Mouse (Mus musculus): Measurements from ENCODE around the gene Fsip1. TPM values are rescaled to one million over a fixed set of nuclear protein-coding genes. Genes with fewer than 3 reads are reported as not detected.

Gene Fsip1
- total and polyA plus RNA-seq, 3 experiments = 0.17 to 0.49 (median 0.47) TPM

DNA sequence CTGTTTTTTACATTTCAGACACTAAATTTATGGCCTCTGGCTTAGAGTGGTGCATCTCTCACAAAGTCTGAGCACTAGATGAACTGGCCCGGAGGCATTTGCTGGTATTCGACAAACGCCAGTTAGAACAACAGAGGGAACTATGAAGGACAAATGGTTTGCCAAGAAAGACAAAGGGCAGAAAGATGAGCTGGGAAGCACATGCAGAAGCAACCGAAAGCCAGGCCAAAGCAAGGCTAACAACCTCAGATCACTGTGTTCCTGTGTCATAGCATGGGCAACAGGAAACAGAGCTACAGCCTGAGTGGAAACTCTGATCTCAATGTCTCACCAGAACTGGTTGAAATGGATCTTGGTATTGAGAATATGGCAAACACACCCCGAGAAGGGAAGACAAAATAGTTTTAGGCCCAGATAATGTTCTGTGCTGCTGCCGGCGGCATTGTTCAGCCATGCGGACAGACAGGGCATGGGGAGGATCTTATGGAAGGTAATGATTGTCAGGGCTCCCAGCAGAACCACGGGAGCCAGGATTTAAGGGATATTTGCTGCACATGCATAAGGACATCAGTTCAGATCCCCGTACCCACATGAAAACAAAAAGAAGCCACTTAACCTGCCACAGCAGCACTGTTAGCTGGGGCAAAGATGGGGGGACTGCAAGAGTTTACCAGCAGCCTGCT lies 169.6 kb downstream of the Fsip1 start:
- no peak overlapping the region for H3K27ac ChIP-seq (ENCODE audit: insufficient read depth, low read depth)
- no peak overlapping the region for H3K9ac ChIP-seq (ENCODE audit: insufficient read depth, low read depth)
- H3K27me3 ChIP-seq (replicated peaks) = no peaks in the 10 kb centered on the region
- H3K36me3 ChIP-seq (replicated peaks in 1 of 2; ENCODE audit: control insufficient read depth in 1 of 2, insufficient read depth in 1 of 2, low read length in 1 of 2) = no peaks in the 10 kb centered on the region
- no peak overlapping the region for H3K4me2 ChIP-seq (ENCODE audit: insufficient read depth, low read depth, poor library complexity, severe bottlenecking)
- TF ChIP-seq MAZ (IDR thresholded peaks at IDR 0.05; ENCODE audit: low read depth, low read length) = no peak
- TF ChIP-seq MYC (IDR thresholded peaks at IDR 0.05; ENCODE audit: low read depth, low read length) = no peak
- TF ChIP-seq MAX (IDR thresholded peaks at IDR 0.05; ENCODE audit: low read length) = no peak
- no peak for TF ChIP-seq ZKSCAN1 (IDR thresholded peaks at IDR 0.05; ENCODE audit: borderline replicate concordance, low read depth, low read length)
- TF ChIP-seq GABPA (IDR thresholded peaks at IDR 0.05; ENCODE audit: insufficient replicate concordance, low read depth, low read length) = no peak
- TF ChIP-seq NRF1 (IDR thresholded peaks at IDR 0.05; ENCODE audit: low read depth, low read length) = no peak
- no peak for TF ChIP-seq RAD21 (IDR thresholded peaks at IDR 0.05; ENCODE audit: low read depth, low read length)
- no peak for TF ChIP-seq CHD2 (IDR thresholded peaks at IDR 0.05; ENCODE audit: low read length)
- no peaks in the 10 kb centered on the region for H3K79me2 ChIP-seq (replicated peaks; ENCODE audit: control insufficient read depth, extremely low read depth, insufficient read depth, poor library complexity, severe bottlenecking)
- in situ Hi-C loops (cut with MboI; ENCODE audit: low pct_ligation_motif_present, low pct_unique_long_range_greater_than_20kb, low sequenced_read_pairs) (no loop called here), dilution Hi-C loops (cut with MboI; ENCODE audit: extremely low pct_ligation_motif_present, extremely low pct_unique_long_range_greater_than_20kb, low sequenced_read_pairs) (no loop called here)
- DNase-seq (ENCODE audit: extremely low read depth) = no peak
- H3K4me1 ChIP-seq (ENCODE audit: control insufficient read depth in 1 of 2, insufficient read depth in 2 of 2) = peaks cover 0 to 5% of the 10 kb centered on the region in 2 experiments; a peak in 1 of 4 replicates
- no peaks in the 10 kb centered on the region for H3K9me3 ChIP-seq (replicated peaks; ENCODE audit: low read length)
- H3K4me3 ChIP-seq (replicated peaks in 1 of 3; ENCODE audit: low read depth in 2 of 3, low read length in 2 of 3, poor library complexity in 1 of 3) = no peak overlapping the region

DNA sequence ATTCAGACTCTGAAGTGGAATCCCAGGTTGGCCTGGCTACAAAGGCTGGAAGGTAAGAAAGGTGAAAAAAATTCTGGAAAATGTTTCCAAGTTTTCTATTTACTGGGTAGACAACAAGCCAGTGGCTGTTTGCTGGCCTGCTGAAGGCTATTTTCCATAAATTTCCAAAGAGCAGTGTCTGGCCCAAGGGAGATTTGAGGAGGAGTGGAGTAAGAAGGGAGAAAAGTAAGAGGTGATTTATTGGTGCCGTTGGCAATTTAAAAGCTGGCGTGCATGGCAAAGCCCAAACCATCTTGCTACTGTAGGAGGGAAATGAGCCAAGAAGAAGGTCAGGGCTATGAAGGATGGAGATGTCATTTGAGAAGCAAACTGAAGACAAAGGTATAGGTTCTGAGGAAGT lies 171.1 kb downstream of the Fsip1 start:
- Histone ChIP-seq H3K9ac (ENCODE audit: insufficient read depth, low read depth) (no peak overlapping the region), H3K27ac (ENCODE audit: insufficient read depth, low read depth) (no peak overlapping the region), H3K4me1 (ENCODE audit: control insufficient read depth in 1 of 2, insufficient read depth in 2 of 2) (peaks cover 0 to 6% of the 10 kb centered on the region in 2 experiments; a peak in 1 of 4 replicates), H3K4me2 (ENCODE audit: insufficient read depth, low read depth, poor library complexity, severe bottlenecking) (no peak overlapping the region), H3K79me2 (replicated peaks; ENCODE audit: control insufficient read depth, extremely low read depth, insufficient read depth, poor library complexity, severe bottlenecking) (no peaks in the 10 kb centered on the region), H3K36me3 (replicated peaks in 1 of 2; ENCODE audit: control insufficient read depth in 1 of 2, insufficient read depth in 1 of 2, low read length in 1 of 2) (no peaks in the 10 kb centered on the region), H3K27me3 (replicated peaks) (no peaks in the 10 kb centered on the region), H3K9me3 (replicated peaks; ENCODE audit: low read length) (no peaks in the 10 kb centered on the region), H3K4me3 (replicated peaks in 1 of 3; ENCODE audit: low read depth in 2 of 3, low read length in 2 of 3, poor library complexity in 1 of 3) (no peak overlapping the region)
- dilution Hi-C loops (cut with MboI; ENCODE audit: extremely low pct_ligation_motif_present, extremely low pct_unique_long_range_greater_than_20kb, low sequenced_read_pairs) (no loop called here), in situ Hi-C loops (cut with MboI; ENCODE audit: low pct_ligation_motif_present, low pct_unique_long_range_greater_than_20kb, low sequenced_read_pairs) (no loop called here)
- TF ChIP-seq PAX5 (IDR thresholded peaks at IDR 0.05; ENCODE audit: low read length) (no peak), KAT2A (IDR thresholded peaks at IDR 0.05; ENCODE audit: insufficient replicate concordance, low read length) (no peak), EP300 (IDR thresholded peaks at IDR 0.05; ENCODE audit: low read length) (no peak), MAFK (IDR thresholded peaks at IDR 0.05; ENCODE audit: insufficient replicate concordance, low read length) (no peak), CHD2 (IDR thresholded peaks at IDR 0.05; ENCODE audit: low read length) (no peak), UBTF (IDR thresholded peaks at IDR 0.05; ENCODE audit: low read depth, low read length) (no peak), ZC3H11A (IDR thresholded peaks at IDR 0.05; ENCODE audit: low read depth, low read length) (no peak), JUN (IDR thresholded peaks at IDR 0.05; ENCODE audit: insufficient read depth, low read depth, low read length) (no peak), ZNF384 (IDR thresholded peaks at IDR 0.05; ENCODE audit: low read depth, low read length) (no peak), BHLHE40 (IDR thresholded peaks at IDR 0.05; ENCODE audit: low read depth, low read length) (no peak), RCOR1 (conservative IDR thresholded peaks at IDR 0.05; ENCODE audit: low read depth, low read length) (no peak)
- DNase-seq (ENCODE audit: extremely low read depth) = no peak

Measured in CH12.LX (cell line).